Mouse (Mus musculus): ENCODE results near the gene Cirbp. TPM values are rescaled to one million over a fixed set of nuclear protein-coding genes. Genes with fewer than 3 reads are reported as not detected.
"Not testable (repeated sequence)": the region's sequence is repeated elsewhere in the genome, so short reads cannot be mapped to it uniquely, and the experiment has no call there.

Gene Cirbp
- polyA plus RNA-seq, 3 experiments from 2014 or later: 84.2 to 255 (median 213) TPM

DNA sequence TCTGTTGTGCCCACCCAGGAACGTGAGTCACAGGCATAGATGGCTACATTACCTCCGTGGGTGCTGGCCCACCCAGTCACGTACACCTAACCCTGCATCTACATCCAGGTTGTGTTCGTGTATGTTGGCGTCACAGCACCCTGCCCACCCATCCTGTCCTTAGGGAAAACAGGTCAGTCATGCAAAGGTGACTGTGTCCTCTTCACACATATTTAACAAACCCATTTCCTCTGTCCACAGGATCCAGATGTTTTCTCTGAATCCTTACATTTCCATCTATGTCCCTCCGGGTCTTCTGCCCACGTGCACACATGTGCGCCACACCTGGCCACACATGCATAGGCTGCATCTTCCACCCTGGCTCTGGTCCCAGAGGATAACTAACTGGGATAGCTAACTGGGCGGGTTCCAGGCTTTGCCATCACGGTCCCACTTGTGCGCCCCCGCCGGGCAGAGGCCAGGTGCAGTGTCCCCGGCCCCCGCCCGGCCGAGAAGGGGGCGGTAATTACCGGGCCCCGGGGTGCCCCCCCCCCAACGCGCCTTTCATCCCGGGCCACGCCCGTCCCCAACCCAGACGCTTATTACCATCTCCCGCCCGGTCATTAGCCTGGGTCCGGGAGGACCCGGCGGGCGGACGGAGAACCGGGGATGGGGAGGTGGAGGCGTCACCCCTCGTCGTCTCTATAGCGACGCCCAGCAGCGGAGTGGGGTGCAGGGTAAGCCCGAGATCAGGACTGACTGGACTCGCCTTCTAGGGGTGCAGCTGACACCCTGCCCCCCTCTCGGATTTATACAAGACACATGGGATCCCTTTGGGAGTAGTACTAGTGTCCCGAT is 1.4 kb upstream of the Cirbp start:
- ATAC-seq: no peak

DNA sequence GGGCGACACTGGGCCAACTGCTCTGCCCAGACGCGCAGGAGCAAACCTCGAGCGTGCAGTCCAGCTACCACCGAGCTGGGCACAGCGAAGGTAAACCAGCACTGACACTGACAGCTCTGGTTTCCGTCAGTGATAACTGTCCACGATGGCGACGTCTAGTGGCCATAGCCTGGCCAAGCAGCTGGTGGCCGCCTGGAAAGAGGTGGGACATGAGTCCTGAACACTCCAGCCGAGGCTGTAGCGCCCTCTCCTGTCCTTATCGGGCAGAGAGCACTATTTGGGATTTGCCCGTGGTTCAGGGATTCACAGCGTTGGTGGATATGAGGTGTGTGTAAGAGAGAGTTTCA is 814 bp upstream of the Cirbp start:
- peak; percentile 22 for ATAC-seq

DNA sequence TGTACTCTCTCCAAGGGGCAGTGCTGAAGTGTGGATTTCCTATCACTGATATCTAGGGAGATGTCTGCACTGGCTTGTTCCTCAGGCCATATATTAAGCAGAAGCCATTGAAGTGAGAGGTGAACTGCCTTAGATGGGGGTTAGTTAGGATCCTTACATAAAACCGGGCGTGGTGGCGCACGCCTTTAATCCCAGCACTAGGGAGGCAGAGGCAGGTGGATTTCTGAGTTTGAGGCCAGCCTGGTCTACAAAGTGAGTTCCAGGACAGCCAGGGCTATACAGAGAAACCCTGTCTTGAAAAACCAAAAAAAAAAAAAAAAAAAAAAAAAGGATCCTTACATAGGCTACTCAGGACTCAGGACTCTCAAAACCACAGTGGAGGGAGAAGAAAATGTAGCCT is 351 bp downstream of the Cirbp start:
- ATAC-seq: not testable (repeated sequence)

DNA sequence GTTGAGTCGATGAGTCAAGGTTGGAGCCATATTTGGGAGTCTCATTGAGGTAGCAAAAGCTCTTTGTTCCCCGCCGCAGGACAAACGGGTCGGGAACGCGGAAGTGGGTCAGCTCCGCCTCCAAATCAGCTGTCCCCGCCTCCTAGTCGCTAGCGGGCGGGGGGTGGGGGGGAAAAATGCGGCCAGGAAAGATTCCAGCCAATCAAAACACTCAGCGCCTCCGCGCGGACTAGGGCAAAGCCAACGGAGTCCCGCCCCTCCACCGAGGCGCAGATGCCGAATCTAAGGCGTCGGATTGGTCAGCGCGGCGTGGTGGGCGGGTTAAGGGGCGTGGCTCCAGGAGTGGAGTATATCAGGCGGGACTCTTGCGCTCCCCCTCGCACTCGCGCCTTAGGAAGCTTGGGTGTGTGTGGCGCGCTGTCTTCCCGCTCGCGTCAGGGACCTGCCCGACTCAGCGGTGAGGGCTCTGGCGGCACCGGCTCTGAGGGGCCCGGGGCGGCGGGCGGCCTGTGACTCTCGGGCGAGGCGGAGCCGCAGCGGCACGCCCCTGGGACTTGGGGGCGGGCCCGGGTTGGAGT is 1.8 kb downstream of the Cirbp start:
- ATAC-seq: peak; percentile 88

DNA sequence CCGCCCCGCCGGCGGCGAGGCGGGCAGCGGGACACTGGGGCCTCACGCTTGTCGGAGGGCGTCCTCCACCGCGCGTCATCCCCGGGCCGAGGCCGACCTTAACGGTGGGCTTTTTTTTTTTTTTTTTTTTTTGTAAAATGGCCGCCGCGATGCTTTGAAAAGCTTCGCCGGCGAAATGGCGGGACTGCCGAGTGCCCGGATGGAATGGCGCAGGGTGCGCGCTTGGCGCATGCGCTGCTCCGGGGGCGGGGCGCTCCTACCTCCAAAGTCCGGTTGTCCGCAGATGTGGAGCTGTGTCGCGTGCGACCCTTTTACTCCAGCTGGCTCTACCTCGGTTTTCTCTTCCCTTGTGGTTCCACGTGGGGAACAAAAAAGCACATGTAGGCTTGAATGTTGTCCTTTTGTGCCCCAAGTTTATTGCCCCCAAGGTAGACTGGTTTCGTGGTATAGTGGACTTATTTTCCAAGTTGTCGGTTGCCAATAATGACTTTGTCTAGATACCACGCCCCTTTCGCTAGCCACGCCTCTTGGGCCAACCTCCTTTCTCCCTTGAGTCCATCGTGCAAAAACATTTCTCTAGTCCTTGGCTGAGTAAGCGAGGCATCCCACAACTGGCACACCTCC is 2.4 kb downstream of the Cirbp start:
- peak; percentile 14 for ATAC-seq

DNA sequence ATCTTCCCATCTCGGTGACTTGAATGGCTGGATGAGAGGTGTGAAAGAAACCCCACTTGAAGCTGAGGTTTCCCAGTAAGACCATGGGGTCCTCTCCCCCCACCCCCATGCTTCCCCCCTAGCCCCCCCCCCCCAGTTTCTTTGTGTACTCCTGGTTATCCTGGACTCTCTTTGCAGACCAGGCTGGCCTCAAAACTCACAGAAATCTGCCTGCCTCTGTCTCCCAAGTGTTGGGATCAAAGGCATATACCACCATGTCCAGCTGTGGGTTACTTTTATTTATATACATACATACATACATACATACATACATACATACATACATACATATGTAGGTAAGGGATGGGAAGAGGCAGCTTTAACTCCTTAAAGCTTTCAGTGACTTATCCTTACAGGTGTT is 3.3 kb downstream of the Cirbp start:
- no peak for ATAC-seq

DNA sequence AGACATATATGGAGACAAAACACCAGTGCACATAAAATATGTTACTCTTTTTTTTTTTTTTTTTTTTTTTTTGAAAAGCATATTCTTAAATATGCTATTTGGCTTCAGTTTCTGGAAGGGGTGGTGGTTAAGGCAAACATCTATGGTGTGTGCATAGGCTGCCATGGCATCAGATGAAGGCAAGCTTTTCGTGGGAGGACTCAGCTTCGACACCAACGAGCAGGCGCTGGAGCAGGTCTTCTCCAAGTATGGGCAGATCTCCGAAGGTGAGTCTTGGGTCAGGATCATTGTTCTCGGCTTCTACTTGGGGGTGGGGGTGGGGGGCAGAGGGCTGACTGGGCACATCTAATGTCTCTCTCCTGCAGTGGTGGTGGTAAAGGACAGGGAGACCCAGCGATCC is 3.9 kb downstream of the Cirbp start:
- no peak for ATAC-seq

DNA sequence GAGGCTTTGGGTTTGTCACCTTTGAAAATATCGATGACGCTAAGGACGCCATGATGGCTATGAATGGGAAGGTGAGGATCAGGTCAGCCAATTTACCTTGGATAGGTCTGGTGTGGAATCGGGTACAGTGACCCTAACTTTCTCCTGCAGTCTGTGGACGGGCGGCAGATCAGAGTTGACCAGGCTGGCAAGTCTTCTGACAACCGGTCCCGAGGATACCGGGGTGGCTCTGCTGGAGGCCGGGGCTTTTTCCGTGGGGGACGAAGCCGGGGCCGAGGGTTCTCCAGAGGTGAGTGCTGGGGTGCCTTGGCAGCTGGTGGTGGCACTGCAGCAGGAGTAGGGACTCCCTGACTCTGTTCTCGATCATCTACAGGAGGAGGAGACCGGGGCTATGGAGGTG is 4.3 kb downstream of the Cirbp start:
- no peak for ATAC-seq

DNA sequence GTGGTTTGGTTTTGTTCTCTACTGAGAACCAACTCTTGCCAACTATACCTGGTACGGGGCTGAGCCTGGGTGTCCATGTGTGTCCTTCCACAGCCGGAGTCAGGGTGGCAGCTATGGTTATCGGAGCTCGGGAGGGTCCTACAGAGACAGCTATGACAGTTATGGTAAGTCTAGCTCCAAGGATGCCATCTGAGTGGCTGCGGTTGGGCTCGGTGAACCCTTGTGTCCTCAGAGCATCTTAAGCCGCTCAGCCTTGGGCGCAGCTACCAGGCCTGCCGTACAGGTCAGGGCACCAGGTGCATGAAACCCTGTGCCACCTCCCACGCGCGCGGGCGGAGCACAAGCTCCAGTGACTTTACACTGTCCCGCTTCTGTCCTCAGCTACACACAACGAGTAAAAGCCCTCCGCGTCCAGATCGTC is 4.8 kb downstream of the Cirbp start:
- ATAC-seq: no peak

DNA sequence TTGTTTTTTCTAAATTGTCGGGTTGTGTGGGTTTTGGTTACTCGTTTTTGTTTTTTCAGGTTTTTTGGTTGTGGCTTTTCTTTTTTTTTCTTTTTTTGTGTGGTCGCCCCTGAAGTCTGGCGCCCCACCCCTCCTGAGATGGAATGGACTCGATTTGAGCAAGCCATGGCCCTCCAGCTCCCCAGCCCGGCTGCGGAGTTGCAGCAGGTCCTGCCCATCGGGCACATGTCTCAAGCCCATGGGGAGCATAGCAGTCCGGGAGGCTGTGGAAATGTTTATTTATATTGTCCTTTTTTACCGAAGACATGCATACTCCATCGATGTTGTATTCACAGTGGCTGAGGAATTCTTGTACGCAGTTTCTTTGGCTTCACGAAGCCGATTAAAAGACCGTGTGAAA is 5.5 kb downstream of the Cirbp start:
- no peak for ATAC-seq

DNA sequence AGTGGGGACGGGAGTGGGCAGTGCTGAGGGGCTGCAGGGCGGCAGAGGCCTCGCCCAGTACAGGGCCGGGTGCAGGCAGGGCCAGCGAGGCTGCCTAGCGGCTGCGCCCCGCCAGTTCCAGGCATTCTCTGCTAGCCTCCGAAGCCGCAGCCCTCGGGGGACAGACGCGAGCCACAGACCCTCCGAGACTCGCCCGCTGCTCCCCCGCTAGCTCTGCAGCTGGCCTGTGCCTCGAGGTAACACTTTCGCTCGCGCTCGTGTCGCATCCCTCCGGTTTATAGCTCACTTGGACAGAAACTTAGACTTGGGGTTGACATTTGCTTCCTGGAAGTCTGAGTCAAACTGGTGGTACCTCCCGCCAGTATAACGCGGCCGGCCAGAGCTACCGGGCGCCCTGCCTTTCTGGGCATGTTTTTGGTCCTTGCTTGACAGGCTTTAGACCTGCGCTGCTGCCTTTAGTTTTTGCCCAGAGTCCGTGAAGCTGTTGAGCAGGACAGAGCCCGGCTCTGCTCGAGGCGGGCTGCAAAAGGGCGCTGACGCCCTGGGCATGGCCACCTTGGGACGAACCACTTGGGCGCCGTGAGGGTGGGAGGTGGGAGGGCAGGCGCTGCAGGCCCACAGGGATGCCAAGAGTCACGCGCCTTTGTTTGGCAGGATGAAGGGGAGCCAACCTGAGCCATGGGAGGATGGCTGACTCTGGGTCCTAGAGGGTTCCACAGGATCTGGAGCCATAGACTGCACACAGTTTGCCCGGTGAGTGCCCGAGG is 6.2 kb downstream of the Cirbp start:
- ATAC-seq: no peak

DNA sequence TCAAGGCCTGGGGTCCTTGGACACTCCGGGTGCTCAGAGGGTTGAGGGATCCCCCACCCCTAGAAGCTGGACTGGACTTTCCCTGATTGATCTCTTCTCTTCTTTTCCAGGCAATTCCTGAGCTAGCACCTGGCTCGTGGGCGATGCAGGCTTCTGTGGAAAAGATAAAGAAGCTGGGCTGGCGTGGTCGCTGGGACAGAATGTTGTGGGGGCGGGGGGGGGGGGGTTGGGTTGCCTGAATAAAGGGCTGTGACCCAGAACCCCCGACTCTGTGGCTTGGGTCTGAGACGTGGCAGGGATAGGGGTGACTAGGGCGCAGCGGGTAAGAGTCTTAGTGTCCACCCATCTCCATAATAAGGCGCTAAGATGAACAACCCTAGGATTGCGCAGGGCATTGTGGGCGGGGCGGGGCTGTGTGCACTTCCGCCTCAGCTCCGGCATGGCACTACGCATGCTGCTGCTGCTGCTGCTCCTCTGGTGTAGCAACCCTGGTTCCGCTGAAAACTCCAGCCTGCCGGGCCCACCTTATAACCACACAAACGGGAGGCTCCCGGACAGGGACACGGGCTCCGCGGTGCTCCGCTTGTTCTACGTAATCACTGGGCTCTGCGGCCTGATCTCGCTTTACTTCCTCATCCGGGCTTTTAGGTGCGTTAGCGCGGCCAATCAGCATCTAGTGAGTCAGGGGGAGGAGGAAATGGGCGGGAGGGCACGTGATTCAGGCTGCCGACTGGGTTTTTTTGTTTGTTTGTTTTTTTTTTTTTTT is 6.9 kb downstream of the Cirbp start, which contains the start of gene 1600002K03Rik:
1600002K03Rik (plus strand) TSS at position 418 of the 766 bp plus-strand sequence.
- ATAC-seq: peak; percentile 85

DNA sequence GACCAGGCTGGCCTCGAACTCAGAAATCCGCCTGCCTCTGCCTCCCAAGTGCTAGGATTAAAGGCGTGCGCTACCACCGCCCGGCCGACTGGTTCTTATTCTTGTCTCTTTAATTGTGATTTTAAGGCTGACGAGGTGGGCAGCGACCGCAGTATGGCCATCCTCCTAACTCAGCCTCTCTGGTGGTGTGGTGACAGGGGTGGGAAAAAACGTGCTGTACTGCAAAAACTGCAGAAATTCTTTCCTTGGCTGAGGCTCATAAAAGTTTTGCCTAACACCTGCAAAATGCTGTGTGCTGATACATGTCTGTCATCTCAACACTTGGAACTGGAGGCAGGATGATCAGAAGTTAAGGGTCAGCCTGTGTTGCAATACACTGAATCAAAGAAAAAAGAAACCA is 7.6 kb downstream of the Cirbp start:
- no peak for ATAC-seq

DNA sequence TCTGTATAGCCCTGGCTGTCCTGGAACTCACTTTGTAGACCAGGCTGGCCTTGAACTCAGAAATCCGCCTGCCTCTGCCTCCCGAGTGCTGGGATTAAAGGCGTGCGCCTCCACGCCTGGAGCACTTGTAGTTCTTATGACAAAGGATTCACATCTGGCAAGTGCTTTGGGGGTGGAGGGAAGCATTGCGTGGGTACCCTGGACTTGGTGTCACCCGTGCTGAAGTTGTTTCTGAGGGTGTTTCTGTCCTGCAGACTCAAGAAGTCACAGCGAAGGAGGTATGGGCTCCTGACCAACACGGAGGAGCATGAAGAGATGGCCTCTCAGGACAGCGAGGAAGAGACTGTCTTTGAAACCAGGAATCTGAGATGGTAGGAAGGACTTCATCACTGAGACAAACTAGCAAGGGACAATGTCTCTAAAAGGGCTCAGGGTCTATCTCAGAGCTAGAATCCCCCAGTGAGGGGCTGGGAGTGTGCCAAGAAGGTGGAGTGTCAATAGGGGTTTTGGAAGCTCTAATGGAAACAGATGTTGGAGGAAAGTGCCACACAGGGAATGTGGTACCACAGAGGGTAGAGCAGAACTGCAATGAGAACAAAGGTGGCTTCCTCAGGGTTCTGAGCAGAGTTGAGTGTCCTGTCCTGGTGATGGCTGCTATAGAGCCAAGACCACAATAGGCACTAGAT is 8.3 kb downstream of the Cirbp start:
- ATAC-seq: no peak

DNA sequence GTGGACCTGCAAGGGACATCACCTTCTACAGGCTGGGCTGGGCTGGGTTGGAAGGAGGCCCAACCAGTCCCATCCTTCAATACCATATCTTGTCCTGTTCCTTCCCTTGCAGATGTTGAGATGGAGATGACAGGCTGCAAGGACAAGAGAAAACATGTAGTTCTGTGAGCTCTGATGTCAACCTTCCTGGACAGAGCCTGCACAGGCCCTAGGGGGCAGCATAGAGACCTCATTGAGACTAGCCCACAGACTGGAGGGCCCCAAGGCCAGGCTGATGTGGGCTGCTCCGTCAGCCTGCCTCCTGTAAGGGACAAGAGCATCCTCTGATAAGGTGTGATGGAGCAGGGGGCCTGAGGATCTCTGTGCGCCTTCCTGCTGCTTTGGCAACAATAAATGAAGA is 8.9 kb downstream of the Cirbp start:
- no peak for ATAC-seq

DNA sequence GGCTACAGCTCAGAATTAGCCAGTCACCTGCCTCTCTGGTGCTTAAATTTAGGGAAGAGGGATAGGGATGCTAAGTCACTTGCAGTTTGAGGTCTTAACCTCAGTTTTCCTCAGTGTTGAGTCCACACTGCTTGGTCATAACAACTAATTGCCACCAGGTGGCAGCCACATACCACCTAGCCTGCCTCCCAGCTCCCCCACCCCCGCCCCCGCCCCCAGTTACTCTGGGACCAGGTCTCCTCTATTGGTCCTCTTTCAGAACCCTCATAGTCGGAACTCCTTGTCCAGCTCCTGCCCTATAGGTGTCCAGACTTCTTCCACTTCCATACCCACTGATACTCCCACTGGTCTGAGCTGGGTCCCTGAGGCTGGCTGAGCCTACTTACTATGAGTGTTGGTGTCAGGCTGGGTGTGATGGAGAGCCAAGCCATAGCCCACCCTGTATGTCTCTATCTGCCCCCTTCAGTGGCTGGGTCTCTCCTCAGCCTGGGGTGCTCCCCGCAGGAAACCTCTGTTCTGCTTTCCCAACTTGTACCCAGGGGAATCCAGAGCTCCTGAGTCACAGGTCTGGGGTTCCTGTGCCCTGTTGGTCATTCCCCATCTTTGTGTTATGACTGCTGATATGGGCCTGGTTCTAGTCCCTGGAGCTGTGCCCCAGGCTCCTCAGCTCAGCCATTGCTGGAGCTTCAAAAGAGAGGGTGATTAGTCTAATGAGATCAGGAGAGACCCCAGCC is 9.9 kb downstream of the Cirbp start:
- ATAC-seq: no peak

DNA sequence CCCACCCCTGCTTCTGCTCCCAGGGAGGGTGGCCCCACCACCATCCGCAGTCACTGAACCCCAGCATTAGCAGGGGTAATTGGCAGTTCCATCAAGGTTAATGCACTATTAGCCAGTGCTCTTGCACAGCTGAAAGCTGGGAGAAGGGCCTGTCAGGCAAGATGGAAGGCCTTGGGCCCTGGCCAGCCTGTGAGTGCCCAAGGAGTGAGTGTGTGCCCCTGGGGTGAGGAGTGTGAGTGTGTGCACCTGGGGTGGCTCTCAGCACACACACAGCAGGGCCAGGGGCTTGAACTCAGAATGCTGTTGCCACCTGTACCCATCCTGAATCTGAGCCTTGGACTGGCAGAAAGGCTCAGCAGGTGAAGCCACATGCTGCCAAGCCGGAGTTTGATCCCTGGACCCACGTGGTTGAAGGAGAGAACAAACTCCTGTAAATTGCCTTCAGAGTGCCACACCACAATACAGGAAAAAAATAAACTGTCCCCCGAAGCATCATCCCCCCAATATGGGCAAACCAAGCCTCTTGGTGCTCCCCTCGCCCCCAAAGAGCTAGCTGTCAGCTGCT is 10.6 kb downstream of the Cirbp start:
- no peak for ATAC-seq

DNA sequence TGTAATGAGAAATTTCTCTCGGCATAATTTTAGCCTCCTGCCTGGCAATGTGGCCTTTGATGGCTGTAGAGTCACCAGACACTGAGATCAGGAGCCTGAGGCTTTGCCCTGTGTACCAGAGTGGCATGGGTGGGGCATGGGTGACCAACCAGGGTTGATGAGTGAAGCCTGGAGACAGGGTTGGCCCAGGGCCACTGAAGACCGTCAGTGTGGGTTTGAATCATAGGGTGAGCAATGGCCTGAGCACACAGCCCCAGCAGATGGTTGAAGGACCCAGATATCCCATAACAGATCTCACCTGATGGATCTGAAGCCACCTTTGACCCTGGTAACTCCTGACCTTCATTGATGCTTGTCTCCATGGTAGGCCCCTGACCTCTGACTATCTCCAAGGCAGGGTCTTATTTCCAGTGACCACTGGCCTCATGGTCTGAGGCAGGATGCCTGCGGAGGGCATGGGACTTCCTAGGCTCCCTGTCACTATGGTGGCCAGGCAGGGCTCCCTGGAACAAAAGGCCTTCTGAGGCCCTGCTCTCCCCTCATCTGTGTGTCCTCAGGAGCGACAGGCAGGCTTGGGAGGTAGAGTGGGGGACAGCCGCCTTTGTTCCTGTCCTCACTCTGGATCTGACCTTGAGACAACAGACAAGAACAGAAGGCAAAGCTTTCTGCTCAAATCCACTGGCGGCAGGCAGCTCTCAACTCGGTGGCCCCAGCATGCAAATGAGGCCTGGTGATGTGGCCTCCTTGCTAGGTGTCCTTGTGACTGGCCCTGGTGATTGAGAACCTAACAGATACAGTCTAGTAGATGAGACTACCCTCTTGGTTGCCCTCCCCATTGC is 11.9 kb downstream of the Cirbp start:
- no peak for ATAC-seq
